Mouse (Mus musculus): ENCODE measurements at regions not wholly inside any gene's neighbourhood (a gene's known extent, or its start where the extent isn't known, plus 50 kb on each side); places are given as distances from the start of the nearest gene placed in this dataset.

- DNase-seq (ENCODE audit: low read depth, low spot score) = no peak
These were observed 51.2 kb upstream of the Pja2 start for GRCm38 (mm10) chr17:64382894-64383293.

GRCm38 (mm10) chr17:64383600-64383999, 51.9 kb upstream of the Pja2 start:
- no peak for DNase-seq (ENCODE audit: low read depth, low spot score)

- DNase-seq (ENCODE audit: low read depth, low spot score) = no peak
These were observed 58.6 kb upstream of the Pja2 start for GRCm38 (mm10) chr17:64390349-64390748.

- no peak for DNase-seq (ENCODE audit: low read depth, low spot score)
These were observed 65.7 kb upstream of the Pja2 start for GRCm38 (mm10) chr17:64397254-64397897.

GRCm38 (mm10) chr17:64398114-64398692, 66.5 kb upstream of the Pja2 start:
- DNase-seq (ENCODE audit: low read depth, low spot score) = no peak

- no peak for DNase-seq (ENCODE audit: low read depth, low spot score)
These were observed 67.0 kb upstream of the Pja2 start for GRCm38 (mm10) chr17:64398708-64399107.

GRCm38 (mm10) chr17:64406742-64407254, 75.1 kb upstream of the Pja2 start:
- peak; percentile 37 for DNase-seq (ENCODE audit: low read depth, low spot score)

- DNase-seq (ENCODE audit: low read depth, low spot score) = peak; percentile 57
These were observed 75.7 kb upstream of the Pja2 start for GRCm38 (mm10) chr17:64407255-64408011.

- DNase-seq (ENCODE audit: low read depth, low spot score) = no peak
These were observed 94.1 kb upstream of the Pja2 start for GRCm38 (mm10) chr17:64425811-64426210.

GRCm38 (mm10) chr17:64426536-64426935, 94.8 kb upstream of the Pja2 start:
- DNase-seq (ENCODE audit: low read depth, low spot score) = no peak

- no peak for DNase-seq (ENCODE audit: low read depth, low spot score)
These were observed 107.9 kb upstream of the Pja2 start for GRCm38 (mm10) chr17:64439571-64439970.

- DNase-seq (ENCODE audit: low read depth, low spot score) = peak; percentile 33
These were observed 123.0 kb upstream of the Pja2 start for GRCm38 (mm10) chr17:64454736-64455135.

GRCm38 (mm10) chr17:64466273-64466672, 134.3 kb upstream of the Man2a1 start:
- no peak for DNase-seq (ENCODE audit: low read depth, low spot score)

- no peak for DNase-seq (ENCODE audit: low read depth, low spot score)
These were observed 133.8 kb upstream of the Man2a1 start for GRCm38 (mm10) chr17:64466746-64467145.

GRCm38 (mm10) chr17:64467297-64467696, 133.2 kb upstream of the Man2a1 start:
- DNase-seq (ENCODE audit: low read depth, low spot score) = no peak

- DNase-seq (ENCODE audit: low read depth, low spot score) = no peak
These were observed 130.7 kb upstream of the Man2a1 start for GRCm38 (mm10) chr17:64469754-64470400.

GRCm38 (mm10) chr17:64480607-64481038, 119.9 kb upstream of the Man2a1 start:
- DNase-seq (ENCODE audit: low read depth, low spot score) = no peak

- no peak for DNase-seq (ENCODE audit: low read depth, low spot score)
These were observed 115.7 kb upstream of the Man2a1 start for GRCm38 (mm10) chr17:64484835-64485234.

GRCm38 (mm10) chr17:64489769-64490335, 110.7 kb upstream of the Man2a1 start:
- no peak for DNase-seq (ENCODE audit: low read depth, low spot score)

GRCm38 (mm10) chr17:64490664-64491063, 109.9 kb upstream of the Man2a1 start:
- DNase-seq (ENCODE audit: low read depth, low spot score) = no peak

- no peak for DNase-seq (ENCODE audit: low read depth, low spot score)
These were observed 108.6 kb upstream of the Man2a1 start for GRCm38 (mm10) chr17:64491922-64492353.
